Mouse (Mus musculus) neural tube, embryonic 13.5 days (tissue): ENCODE measurements around the gene Muc4. TPM values are rescaled to one million over a fixed set of nuclear protein-coding genes. Genes with fewer than 3 reads are reported as not detected.

Experiments used
- ATAC-seq: fragments of 200-750 bp; cut with Nextera tagmentation; 2 replicates; pipeline ENCODE4 v1.8.0; 2017; ENCODE audit warnings: low read depth, mild to moderate bottlenecking, moderate TSS enrichment, moderate library complexity
- H3K27ac ChIP-seq: fragments of 300-500 bp; sonication (generic); replicated peaks from 2 replicates; pipeline ENCODE4 v1.5.1; 2015; ENCODE audit warnings: moderate library complexity, mild to moderate bottlenecking, inconsistent platforms
- H3K27me3 ChIP-seq: fragments of 300-500 bp; sonication (generic); 2 replicates; pipeline ENCODE4 v1.6.1; 2015; ENCODE audit warnings: mild to moderate bottlenecking, inconsistent platforms
- H3K36me3 ChIP-seq: fragments of 300-500 bp; sonication (generic); 2 replicates; pipeline ENCODE4 v1.6.1; 2015; ENCODE audit warnings: mild to moderate bottlenecking, inconsistent platforms
- H3K4me1 ChIP-seq: fragments of 300-500 bp; sonication (generic); replicated peaks from 2 replicates; pipeline ENCODE4 v1.6.1; 2015; ENCODE audit warnings: inconsistent platforms
- H3K4me2 ChIP-seq: fragments of 300-500 bp; sonication (generic); 2 replicates; pipeline ENCODE4 v1.6.1; 2015; ENCODE audit warnings: inconsistent platforms, mild to moderate bottlenecking, moderate library complexity
- H3K4me3 ChIP-seq: fragments of 300-500 bp; sonication (generic); 2 replicates; pipeline ENCODE4 v1.5.1; 2015; ENCODE audit warnings: mild to moderate bottlenecking, inconsistent platforms
- H3K9ac ChIP-seq: fragments of 300-500 bp; sonication (generic); 2 replicates; pipeline ENCODE4 v1.6.1; 2015; ENCODE audit warnings: moderate library complexity, mild to moderate bottlenecking, inconsistent platforms
- H3K9me3 ChIP-seq: fragments of 300-500 bp; sonication (generic); 2 replicates; pipeline ENCODE4 v1.6.1; 2016; ENCODE audit warnings: inconsistent platforms
- WGBS: fragments of 180-500 bp; shearing (Covaris S2); methylation state at CpG from one replicate; pipeline ENCODE4 v1.1.7; 2015; 5-methylcytosine and 5-hydroxymethylcytosine counted together
- polyA plus RNA-seq: library from polyadenylated mRNA; unstranded; fragments of >200 nt; fragmentation: Nextera tagmentation; extraction: Ambion mirVana; gene quantifications from 2 replicates; pipeline ENCODE4 v1.2.1, GENCODE M21; 2015

The Muc4 gene
- not detected in 2 replicates for polyA plus RNA-seq

- H3K27ac ChIP-seq, result no peak within 1 kb of the TSS
- H3K4me3 ChIP-seq, result no peak within 1 kb of the TSS
- 95% methylated on average over 2 of the region's 2 CpGs for WGBS
- H3K4me2 ChIP-seq, result no peak within 1 kb of the TSS
- H3K36me3 ChIP-seq, result no peaks in the 10 kb centered on the region
- no peaks in the 10 kb centered on the region for H3K9me3 ChIP-seq
- H3K27me3 ChIP-seq, result no peaks in the 10 kb centered on the region
- no peak within 1 kb of the TSS for H3K9ac ChIP-seq
- ATAC-seq, result no peak
- no peaks in the 10 kb centered on the region for H3K4me1 ChIP-seq
Measured at GRCm38 (mm10) chr16:32735586-32735985, at the start of gene Muc4. Muc4 (plus strand) TSS chr16:32735886.

- H3K4me3 ChIP-seq, result no peak overlapping the region
- WGBS, result 70% methylated on average over 5 of the region's 5 CpGs
- H3K27ac ChIP-seq, result no peak overlapping the region
- no peaks in the 10 kb centered on the region for H3K27me3 ChIP-seq
- no peak overlapping the region for H3K9ac ChIP-seq
- no peak for ATAC-seq
- peaks cover 18% of the 10 kb centered on the region for H3K36me3 ChIP-seq
- H3K4me1 ChIP-seq, result no peaks in the 10 kb centered on the region
- no peaks in the 10 kb centered on the region for H3K9me3 ChIP-seq
- H3K4me2 ChIP-seq, result no peak overlapping the region
Measured at GRCm38 (mm10) chr16:32685998-32686397, 49.7 kb upstream of the Muc4 start.

GRCm38 (mm10) chr16:32687221-32687620 lies 48.5 kb upstream of the Muc4 start:
- 74% methylated on average over 5 of the region's 5 CpGs for WGBS
- no peak for ATAC-seq
- Histone ChIP-seq H3K4me1 (no peaks in the 10 kb centered on the region), H3K4me3 (no peak overlapping the region), H3K4me2 (no peak overlapping the region), H3K27ac (no peak overlapping the region), H3K36me3 (peaks cover 11% of the 10 kb centered on the region), H3K9me3 (no peaks in the 10 kb centered on the region), H3K9ac (no peak overlapping the region), H3K27me3 (no peaks in the 10 kb centered on the region)

GRCm38 (mm10) chr16:32688770-32689169 lies 46.9 kb upstream of the Muc4 start:
- no peak for ATAC-seq
- Histone ChIP-seq H3K9me3 (no peaks in the 10 kb centered on the region), H3K27ac (no peak overlapping the region), H3K36me3 (no peaks in the 10 kb centered on the region), H3K27me3 (no peaks in the 10 kb centered on the region), H3K4me3 (no peak overlapping the region), H3K4me2 (no peak overlapping the region), H3K9ac (no peak overlapping the region), H3K4me1 (no peaks in the 10 kb centered on the region)
- WGBS, result 55% methylated on average over 4 of the region's 4 CpGs

- H3K4me2 ChIP-seq, result no peak overlapping the region
- no peak for ATAC-seq
- 5% methylated on average over 9 of the region's 9 CpGs for WGBS
Measured at GRCm38 (mm10) chr16:32689501-32689900, 46.2 kb upstream of the Muc4 start.

GRCm38 (mm10) chr16:32696841-32697464 lies 38.7 kb upstream of the Muc4 start:
- H3K4me2 ChIP-seq, result no peak overlapping the region
- H3K27ac ChIP-seq, result no peak overlapping the region
- no peak overlapping the region for H3K4me3 ChIP-seq
- no peaks in the 10 kb centered on the region for H3K4me1 ChIP-seq
- no peaks in the 10 kb centered on the region for H3K36me3 ChIP-seq
- ATAC-seq, result no peak
- H3K9ac ChIP-seq, result no peak overlapping the region
- no peaks in the 10 kb centered on the region for H3K27me3 ChIP-seq
- WGBS, result 51% methylated on average over 7 of the region's 7 CpGs
- H3K9me3 ChIP-seq, result no peaks in the 10 kb centered on the region

More at GRCm38 (mm10) chr16:32689501-32689900, 46.2 kb upstream of the Muc4 start:
- no peaks in the 10 kb centered on the region for H3K4me1 ChIP-seq
- H3K4me3 ChIP-seq, result no peak overlapping the region
- H3K9ac ChIP-seq, result no peak overlapping the region
- H3K27me3 ChIP-seq, result no peaks in the 10 kb centered on the region
- no peak overlapping the region for H3K27ac ChIP-seq
- no peaks in the 10 kb centered on the region for H3K9me3 ChIP-seq
- H3K36me3 ChIP-seq, result no peaks in the 10 kb centered on the region

GRCm38 (mm10) chr16:32697665-32698446 lies 37.8 kb upstream of the Muc4 start:
- no peak overlapping the region for H3K4me2 ChIP-seq
- no peaks in the 10 kb centered on the region for H3K36me3 ChIP-seq
- H3K4me3 ChIP-seq, result no peak overlapping the region
- ATAC-seq, result no peak
- H3K27me3 ChIP-seq, result no peaks in the 10 kb centered on the region
- 92% methylated on average over 22 of the region's 22 CpGs for WGBS
- no peaks in the 10 kb centered on the region for H3K9me3 ChIP-seq
- H3K27ac ChIP-seq, result no peak overlapping the region
- H3K9ac ChIP-seq, result no peak overlapping the region
- no peaks in the 10 kb centered on the region for H3K4me1 ChIP-seq

- no peak overlapping the region for H3K4me3 ChIP-seq
- WGBS, result 26% methylated on average over 7 of the region's 7 CpGs
- H3K9ac ChIP-seq, result no peak overlapping the region
- no peak overlapping the region for H3K27ac ChIP-seq
- H3K36me3 ChIP-seq, result no peaks in the 10 kb centered on the region
- no peaks in the 10 kb centered on the region for H3K4me1 ChIP-seq
- no peak overlapping the region for H3K4me2 ChIP-seq
- no peaks in the 10 kb centered on the region for H3K27me3 ChIP-seq
- ATAC-seq, result no peak
- no peaks in the 10 kb centered on the region for H3K9me3 ChIP-seq
Measured at GRCm38 (mm10) chr16:32698550-32698949, 37.1 kb upstream of the Muc4 start.

GRCm38 (mm10) chr16:32703312-32703912 lies 32.3 kb upstream of the Muc4 start:
- Histone ChIP-seq H3K27ac (no peak overlapping the region), H3K9me3 (no peaks in the 10 kb centered on the region), H3K9ac (no peak overlapping the region), H3K4me1 (no peaks in the 10 kb centered on the region), H3K27me3 (no peaks in the 10 kb centered on the region), H3K4me3 (no peak overlapping the region), H3K36me3 (no peaks in the 10 kb centered on the region), H3K4me2 (no peak overlapping the region)
- no peak for ATAC-seq
- 76% methylated on average over 9 of the region's 9 CpGs for WGBS

GRCm38 (mm10) chr16:32705606-32706005 lies 30.1 kb upstream of the Muc4 start:
- H3K36me3 ChIP-seq, result no peaks in the 10 kb centered on the region
- H3K4me3 ChIP-seq, result no peak overlapping the region
- no peak overlapping the region for H3K9ac ChIP-seq
- 95% methylated on average over 3 of the region's 3 CpGs for WGBS
- no peak overlapping the region for H3K27ac ChIP-seq
- H3K9me3 ChIP-seq, result no peaks in the 10 kb centered on the region
- H3K4me2 ChIP-seq, result no peak overlapping the region
- H3K4me1 ChIP-seq, result no peaks in the 10 kb centered on the region
- no peaks in the 10 kb centered on the region for H3K27me3 ChIP-seq
- no peak for ATAC-seq

- Histone ChIP-seq H3K9me3 (no peaks in the 10 kb centered on the region), H3K4me2 (no peak overlapping the region), H3K9ac (no peak overlapping the region), H3K27me3 (no peaks in the 10 kb centered on the region), H3K36me3 (no peaks in the 10 kb centered on the region), H3K4me3 (no peak overlapping the region), H3K27ac (no peak overlapping the region), H3K4me1 (no peaks in the 10 kb centered on the region)
- WGBS, result 81% methylated on average over 17 of the region's 17 CpGs
- ATAC-seq, result no peak
Measured at GRCm38 (mm10) chr16:32707111-32707823, 28.4 kb upstream of the Muc4 start.
